Mouse (Mus musculus) right cerebral cortex, postnatal 36 days (tissue): ENCODE data around the gene BC035947.
"Not testable (repeated sequence)": the region's sequence is repeated elsewhere in the genome, so short reads cannot be mapped to it uniquely, and the experiment has no call there.

Experiments used
- DNase-seq, 2 experiments: peaks; one replicate each; pipeline ENCODE4 v3.0.0; 2022; ENCODE audit warnings: low spot score in 2 of 2, mixed read lengths in 1 of 2

The BC035947 gene

DNA sequence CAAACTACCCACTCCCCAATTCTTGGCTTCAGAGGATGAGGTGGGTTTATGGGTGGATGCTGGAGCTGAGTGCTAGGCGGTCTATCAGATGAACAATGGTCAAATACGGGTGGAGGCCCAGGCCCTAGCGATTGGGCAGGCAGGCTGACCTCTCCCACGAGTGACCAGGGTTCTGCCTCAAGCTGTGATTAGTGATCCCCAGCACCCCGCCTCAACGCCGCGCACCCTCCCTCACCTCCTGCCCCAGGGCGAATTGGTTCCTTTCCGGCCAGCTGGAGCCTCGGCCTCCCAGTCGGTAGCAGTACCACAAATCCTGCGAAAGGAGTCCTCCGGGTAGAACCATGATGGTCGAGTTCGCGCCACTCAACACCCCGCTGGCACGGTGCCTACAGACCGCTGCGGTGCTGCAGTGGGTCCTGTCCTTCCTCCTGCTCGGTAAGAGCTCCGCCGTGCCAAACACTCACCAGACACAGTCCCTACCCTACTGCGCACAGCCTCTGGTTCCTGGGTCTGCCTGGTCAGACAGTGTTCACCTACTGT, at the start of gene BC035947:
TSS of gene BC035947 (minus strand) at position 538 of the 540 bp plus-strand sequence.
- no peak for DNase-seq

DNA sequence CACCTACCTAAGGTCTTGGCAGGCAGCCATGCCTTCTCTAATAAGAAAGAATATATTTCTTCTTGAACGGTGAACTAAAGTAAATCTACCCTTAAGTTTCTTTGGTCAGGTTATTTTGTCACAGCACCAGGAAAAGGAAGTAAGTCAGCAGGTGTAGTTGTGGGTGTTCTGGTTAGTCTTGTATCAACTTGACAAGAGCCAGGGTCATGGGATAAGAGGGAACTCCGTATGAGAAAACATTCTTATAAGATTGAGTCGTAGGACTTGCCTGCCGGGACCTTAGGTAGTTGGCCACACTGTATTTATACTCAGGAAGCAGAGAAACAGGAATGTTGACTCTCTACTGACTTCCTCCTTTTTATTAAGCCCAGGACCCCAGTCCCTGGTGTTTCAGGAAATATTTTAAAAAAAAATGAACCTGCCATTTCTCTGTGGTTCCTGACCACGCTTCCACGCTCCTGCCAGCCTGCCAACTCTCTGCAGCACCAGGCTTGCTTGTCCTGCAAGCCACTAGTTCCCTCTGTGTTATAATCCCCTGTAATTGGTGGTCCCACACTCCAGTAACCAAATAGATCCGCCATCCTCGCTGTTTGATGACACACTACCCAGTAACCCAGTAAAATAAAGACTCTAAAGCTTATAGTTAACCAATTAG, 42.2 kb upstream of the BC035947 start:
- no peak for DNase-seq

DNA sequence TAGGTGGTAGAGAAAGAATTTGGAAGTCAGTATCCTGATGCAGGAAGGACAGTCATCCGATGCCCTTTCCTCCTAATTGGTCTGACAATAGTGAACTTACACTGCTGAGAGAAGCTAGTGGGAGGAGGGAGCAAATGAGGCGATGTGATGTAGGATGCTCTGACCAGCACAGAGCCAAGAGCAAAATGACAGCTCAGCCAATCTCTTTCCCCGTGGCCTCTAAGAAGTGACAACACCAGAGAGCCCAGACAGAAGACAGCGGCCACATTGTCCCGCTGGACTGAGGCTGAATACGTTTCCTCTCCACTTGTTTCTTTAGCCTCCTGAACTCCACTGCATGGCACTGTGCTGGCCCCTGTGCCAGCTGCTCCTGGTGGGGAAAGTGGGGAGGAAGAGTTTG, 37.0 kb upstream of the BC035947 start:
- DNase-seq, result no peak

DNA sequence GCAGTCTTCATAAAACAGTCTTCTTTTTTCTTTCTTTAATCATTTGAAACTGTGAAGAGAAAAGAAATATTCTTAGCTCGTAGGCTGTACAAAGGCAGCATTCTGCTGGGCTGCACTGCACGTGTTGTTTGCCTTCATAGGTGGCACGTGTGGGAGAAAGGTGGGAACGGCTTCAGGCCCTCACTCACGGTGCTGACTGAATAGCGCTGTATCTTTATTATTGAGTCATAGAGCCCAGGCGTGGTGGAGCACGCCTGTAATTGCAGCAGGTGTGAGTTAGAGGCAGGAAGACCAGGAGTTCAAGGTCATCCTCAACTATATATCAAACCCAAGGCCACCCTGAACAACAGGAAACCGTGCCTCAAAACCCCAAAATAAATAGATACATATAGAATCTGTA, 34.3 kb upstream of the BC035947 start:
- DNase-seq, result no peak

DNA sequence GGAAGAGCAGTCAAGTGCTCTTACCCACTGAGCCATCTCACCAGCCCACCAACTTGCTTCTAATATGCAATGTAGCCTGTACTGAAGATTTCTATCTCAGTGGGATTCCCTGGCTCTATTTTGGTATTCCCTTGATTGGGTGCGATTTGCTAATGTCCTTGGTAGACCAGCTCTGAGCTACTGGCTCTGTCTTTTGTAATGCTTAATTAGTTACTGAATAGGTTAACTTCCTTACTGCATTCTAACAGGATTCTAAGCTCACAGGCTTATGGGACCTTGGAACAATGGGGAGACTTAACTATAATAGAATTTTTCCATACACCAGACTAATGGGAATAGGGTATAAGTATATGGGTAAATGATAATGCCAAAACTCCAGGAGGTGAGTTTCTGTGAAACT, 31.7 kb upstream of the BC035947 start:
- not testable (repeated sequence) for DNase-seq

DNA sequence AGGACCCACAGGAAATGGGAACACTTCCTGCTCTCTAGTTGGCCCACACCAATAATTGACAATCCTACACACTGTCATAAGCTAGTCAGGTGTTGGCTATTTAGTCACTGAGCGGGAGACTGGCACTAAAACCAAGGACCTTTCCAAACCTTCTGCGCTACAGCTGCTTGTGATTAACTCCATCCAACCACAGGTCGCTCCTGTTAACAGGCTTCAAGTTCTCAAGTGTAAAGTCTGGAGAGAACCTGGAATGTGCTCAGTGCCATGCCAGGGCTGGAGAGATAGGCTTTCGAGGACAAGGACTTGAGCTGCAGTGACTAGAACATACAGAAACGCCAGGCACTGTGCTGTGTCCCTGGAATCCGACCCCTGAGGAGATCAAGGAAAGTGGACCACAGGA, 27.2 kb upstream of the BC035947 start:
- DNase-seq, result no peak

DNA sequence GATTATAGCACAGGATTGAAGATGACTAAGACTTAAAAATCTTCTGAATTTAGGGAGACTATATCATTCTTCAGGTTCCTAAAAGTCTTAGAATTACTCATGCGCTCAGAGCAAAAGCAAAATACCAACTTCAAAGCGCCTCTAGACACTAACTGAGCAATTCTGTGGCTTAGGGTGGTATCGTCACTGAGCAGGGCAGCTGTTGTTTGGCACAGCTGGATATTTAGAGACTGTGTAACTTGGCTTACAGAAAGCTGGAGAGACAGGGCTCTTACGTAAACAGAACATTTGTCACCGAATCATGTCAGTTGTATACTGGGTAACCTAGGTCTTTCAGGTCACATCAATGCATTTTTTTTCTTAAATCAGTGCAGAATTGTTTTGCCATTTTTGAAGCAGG, 26.4 kb upstream of the BC035947 start:
- no peak for DNase-seq

DNA sequence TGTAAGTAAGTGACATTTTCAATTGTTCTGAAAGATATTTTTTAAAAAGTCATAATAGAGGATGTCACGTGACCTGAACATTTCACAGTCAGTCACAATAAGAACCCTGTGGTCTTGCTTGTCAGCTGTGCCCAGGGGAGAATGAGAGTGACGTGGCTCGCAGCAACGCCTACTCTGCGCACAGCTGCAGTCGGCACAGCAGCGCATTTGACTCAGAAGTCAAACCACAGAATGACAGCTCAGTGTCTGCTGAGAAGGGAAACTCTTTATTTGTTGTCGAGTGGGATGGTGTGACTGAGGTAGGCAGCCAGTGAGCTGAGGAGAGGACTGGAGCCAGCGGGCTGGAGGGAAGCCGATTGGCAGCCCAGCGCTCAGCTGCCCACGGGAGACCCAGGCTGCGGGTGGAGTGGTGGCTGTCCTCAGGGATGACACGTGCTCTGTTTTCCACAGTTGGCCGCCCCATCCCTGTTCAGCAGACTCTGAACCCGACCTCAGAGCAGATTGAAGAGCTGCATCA, 25.6 kb upstream of the BC035947 start:
- DNase-seq, result peak; percentile 83 to 90

DNA sequence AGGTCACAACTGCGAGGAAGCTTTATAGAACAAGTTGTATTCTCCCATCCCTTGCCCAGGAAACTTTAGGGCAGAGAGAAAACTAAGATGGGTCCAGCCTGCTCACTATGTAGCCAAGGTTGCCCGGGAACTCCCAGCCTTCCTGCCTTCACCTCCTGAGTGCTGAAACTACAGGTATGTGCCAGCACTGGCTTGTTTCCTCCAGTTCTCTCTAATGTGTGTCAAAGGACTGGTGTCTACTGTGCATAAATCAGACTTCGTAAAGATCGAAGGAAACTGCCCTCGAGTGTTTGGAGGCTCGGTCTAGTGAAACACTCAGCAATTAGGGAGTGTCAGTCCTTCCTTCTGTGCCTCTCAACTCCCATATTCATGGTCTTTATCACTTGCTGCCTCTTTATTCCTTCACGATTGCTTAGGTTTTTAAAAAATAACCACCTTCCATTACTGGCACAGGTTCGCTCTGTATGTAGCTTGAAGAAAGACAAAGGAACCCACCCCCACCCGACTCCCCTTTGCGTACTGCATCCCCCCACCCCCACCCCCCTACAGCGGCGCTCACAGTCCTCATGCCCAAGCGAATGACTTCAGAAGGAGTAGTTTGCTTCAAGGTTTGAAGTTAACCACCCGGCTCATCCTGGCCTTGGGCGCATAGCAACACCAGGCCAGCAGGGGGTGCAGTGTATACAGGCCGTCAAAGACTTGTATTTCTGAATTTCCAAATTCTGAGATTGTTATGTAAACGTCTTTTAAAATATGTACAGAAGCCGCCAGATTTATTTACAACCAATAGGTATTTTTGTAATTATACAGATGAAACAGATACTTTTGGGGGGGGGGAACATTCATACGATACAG, 24.6 kb upstream of the BC035947 start:
- DNase-seq, result peak; percentile 73 to 81

DNA sequence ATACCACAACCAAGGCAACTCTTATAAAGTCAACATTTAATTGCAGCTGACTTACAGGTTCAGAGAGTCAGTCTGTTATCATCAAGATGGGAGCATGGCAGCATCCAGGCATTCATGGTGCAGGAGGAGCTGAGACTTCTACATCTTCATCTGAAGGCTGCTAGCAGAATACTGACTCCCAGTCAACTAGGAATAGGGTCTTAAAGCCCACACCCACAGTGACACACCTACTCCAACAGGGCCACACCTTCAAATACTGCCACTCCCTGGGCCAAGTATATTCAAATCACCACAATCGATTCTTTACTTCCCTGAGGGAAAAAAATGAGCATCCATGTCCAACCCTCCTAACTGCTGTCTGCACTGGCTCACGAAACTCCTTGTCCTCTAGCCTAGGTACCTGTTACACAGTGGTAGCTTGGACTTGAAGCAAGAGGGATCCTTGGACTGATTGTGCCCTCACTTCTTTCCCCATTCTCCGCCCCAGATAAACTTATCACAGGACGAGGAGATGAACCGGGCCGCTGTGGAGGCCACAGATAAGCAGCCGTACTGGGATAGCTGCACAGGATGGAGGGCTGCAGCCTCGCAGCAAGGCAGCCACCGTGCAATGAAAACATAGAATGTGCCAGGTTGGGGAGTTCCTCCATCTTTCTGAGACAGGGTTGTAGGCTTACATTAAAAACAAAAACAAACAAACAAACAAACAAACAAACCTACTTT, 22.6 kb upstream of the BC035947 start:
- DNase-seq, result no peak

DNA sequence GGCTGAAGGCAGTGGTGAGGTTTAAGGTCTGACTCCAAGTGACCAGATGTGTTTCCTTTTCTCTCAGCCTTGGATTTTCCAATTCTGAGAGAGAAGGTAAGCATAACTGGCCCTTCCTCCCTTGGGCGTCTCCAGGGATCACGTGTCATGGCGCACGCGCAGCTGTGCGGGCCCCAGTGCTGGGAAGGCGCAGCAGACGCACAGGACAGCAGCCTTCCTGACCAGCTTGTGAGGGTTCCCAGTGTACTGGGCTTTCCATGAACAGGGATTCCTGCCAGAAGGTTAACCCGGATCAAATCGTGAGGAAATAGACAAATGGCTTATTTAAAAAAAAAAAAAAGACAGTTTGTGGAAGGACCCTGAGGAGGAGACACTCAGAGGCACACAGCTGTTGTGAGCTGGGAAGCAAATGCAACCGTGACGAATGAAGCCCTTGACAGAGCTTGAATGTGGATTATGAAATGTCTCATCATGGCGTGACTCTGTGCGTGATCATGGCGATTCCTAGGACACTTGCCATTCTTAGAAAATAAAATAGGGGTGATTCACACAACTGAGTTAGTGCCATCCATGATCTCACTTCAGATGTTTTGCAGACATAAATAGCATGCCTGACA, 20.3 kb upstream of the BC035947 start:
- no peak for DNase-seq

DNA sequence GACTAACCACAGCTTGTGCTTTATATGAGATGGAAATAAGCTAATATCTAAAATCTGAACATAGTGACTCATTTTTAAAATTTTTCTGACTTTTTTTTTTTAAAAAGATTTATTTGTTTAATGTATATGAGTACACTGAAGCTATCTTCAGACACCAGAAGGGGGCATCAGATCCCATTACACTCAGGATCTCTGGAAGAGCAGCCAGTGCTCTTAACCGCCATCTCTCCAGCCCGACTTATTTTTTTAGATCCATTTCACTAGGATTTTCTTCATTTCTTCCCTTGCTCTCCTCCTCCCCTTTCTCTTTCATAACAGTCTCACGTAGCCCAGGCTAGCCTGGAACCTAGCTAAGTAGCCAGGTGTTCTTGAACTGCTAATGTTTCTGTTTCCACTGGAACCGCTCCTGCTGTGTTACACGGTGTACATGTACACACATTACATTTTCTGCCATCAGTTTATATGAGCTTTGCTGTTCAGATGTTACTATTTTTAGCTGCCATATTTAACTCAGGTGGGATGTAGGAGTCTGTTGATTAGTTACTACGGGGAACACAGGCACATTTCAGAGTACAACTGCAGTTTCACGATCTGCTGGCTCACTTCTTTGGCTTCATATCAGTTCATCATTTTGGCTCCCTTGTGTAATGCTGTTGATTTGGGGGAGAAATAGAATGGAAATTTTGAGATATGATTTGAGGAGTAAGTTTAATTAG, 18.7 kb upstream of the BC035947 start:
- DNase-seq, result no peak

DNA sequence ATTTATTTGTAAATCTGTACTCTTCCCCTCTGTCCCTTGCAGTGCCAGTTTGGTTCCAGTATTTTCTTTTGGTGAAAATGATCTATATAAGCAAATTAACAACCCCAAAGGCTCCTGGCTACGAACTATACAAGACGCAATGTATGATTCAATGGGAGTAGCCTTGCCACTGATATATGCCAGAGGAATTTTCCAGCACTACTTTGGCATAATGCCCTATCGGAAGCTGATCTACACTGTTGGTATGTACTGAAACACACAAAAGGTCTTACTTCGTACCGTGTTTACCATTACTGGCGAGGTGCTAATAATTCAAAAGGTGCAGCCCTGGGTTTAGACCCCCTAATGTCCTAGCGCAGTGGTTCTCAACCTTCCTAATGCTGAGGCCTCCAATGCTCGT, 17.1 kb upstream of the BC035947 start:
- DNase-seq, result no peak

DNA sequence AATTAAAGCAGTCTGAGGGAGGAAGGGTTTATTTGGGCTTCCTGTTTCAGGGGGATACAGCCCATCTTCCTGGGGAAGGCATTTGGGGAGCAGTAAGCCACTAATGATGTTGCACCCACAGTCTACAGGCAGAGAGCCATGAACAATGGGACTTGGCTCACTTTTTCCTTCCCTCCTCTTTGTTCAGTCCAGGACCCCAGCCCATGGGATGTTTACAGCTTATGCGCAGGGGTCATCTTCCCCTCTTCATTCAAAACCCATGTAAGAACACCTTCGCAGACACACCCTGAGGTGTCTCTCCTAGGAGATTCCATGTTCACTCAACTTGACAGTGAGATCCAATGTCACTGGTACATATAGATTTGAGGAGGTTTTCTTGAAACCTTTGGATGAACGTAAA, 16.4 kb upstream of the BC035947 start:
- DNase-seq, result no peak

DNA sequence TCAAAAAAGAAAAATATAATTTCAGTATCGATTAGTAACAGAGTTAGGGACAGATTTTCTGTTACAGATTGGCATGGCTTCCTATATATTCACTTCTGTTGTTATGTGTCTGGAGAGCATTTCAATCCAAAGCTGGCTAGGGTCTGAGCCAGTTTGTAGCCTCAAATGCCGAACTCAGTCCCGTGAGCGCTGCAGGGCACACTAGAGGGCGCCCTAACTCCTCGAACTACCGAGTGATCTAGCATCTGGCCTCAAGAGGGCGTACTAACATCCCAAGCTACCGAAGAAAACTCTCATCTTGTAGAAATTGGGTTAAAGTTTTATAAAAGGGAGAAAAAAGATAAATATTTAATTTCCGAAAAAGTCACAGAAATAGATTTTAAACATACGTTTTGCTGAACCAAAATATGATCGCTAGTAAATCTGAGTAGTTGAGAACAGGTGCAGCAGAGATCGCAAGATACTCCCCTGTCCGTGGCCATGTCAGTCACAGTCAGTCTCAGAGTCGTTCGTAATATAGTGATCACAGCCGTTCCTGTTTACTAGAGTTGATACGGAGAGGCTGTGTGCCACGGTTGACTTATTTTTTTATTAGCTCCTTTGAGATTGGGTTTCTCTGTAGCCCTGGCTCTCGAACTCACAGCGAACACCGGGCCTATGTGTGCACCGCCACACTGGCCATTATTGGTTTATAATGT, 13.4 kb upstream of the BC035947 start:
- DNase-seq, result peak; percentile 26 to 43

DNA sequence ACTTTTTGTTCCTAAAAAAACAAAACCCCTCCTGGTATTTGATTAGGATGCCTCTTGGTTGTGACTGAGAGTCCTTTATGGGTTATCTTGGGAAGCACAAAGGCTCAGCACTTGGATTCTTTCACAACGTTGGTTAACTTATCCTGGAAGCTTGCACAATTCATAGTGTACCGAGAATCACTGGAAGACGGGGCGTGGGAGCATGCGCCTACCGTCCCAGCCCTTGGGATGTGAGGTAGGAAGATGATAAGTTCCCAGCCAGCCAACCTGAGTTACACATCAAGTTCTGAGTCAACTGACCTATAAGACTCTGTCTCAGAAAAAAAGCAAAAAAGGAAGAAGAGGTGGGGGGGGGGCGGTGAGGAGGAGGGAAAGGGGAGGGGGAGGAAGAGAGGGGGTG, 6.9 kb upstream of the BC035947 start:
- no peak for DNase-seq

DNA sequence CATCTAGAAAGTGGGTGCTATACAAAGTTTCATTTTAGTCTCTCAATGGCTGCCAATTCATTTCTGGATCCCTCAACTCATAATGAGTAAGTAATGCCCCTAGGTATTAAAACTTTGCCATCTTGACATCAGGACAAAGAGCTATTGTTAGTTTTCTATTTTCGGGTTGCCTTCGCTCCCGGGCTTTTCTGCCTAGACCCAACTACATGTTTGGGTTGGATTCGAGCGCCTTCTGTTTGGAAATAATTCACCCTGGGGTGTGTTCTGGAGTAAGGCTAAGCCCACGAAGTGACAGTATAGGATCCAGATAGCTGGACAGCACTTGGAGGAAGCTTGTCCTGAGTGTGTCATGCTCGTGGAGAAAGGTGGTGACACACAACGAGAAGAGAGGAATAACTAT, 798 bp upstream of the BC035947 start:
- DNase-seq, result no peak

DNA sequence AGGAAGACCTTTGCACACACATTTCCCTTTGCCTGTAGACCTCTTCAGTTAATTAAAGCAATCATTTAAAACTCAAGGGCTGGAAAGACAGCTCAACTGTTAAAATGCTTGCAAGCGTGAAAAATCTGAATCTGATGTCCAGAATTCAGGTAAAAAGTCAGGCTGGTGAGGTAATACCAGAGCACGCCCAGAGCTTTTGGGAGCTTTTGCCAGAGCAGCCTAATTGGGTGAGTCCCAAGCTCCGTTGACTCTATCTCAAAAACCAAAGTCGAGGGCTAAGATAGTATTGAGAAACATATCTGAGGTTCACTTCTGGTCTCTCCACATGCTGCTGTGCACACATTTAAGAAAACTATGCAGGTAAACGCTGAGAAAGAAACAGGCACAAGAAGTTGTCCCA, 1.1 kb downstream of the BC035947 start, which contains the start of gene Mogat1:
TSS of gene Mogat1 (plus strand) at position 130 of the 400 bp plus-strand sequence.
- DNase-seq, result no peak

DNA sequence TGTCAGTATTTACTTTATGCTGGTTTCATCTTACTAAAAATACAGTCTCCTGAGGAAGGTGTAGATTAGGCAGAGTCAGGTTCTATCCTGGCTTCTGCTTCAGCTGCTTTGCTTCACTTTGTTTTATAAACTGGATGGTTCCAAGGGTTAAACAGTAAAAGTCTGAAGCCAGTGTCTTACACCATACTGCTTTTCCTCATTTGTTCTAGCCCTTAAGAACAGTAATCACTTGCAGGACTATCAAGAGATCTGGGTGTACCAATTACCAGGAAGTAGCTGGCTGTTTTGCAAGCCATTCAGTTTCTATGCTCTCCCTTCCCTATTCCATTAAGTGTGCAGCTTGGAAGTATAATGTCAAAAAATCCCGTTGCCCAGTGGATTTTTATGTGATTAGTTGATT, 4.8 kb downstream of the BC035947 start:
- no peak for DNase-seq

DNA sequence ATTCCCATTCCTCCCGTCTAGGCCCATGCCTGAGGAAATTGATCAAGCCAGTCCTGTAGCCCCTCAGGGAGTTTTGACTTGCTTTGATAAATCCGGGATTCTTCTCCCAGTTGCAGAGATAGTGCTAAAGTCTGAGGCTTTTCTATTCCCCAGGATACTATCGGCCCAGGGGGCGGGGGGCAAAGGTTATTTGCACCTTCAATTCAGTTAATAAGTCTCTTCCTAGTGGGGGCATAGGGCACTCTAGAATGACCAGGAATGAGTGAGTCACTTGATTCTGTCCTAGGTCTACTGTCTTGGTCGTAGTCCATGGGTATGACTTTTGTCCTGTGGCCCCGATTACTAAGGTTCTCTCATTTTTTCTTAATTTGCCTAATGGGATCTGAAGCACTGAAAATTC, 9.4 kb downstream of the BC035947 start:
- DNase-seq, result no peak
